Mouse (Mus musculus) adipocyte (in vitro differentiated cells): ENCODE results near the gene Slc2a12.
A peak's percentile ranks its signal among the peaks of the same experiment; 100 is the strongest.

Experiments used
- DNase-seq: peaks from one replicate; pipeline ENCODE4 v3.0.0-alpha.2; 2016; ENCODE audit warnings: low spot score

The Slc2a12 gene

GRCm38 (mm10) chr10:22644853-22645491 lies at the start of gene Slc2a12:
Slc2a12 (plus strand) TSS chr10:22645011.
- no peak for DNase-seq

- DNase-seq, result no peak
Measured at GRCm38 (mm10) chr10:22598908-22599480, 45.8 kb upstream of the Slc2a12 start.

GRCm38 (mm10) chr10:22601046-22601445 lies 43.8 kb upstream of the Slc2a12 start:
- no peak for DNase-seq

- DNase-seq, result no peak
Measured at GRCm38 (mm10) chr10:22604801-22605200, 40.0 kb upstream of the Slc2a12 start.

- no peak for DNase-seq
Measured at GRCm38 (mm10) chr10:22608273-22608672, 36.5 kb upstream of the Slc2a12 start.

GRCm38 (mm10) chr10:22608799-22609357 lies 35.9 kb upstream of the Slc2a12 start:
- no peak for DNase-seq

GRCm38 (mm10) chr10:22613301-22613700 lies 31.5 kb upstream of the Slc2a12 start:
- DNase-seq, result no peak

- no peak for DNase-seq
Measured at GRCm38 (mm10) chr10:22614554-22614953, 30.3 kb upstream of the Slc2a12 start.

- DNase-seq, result no peak
Measured at GRCm38 (mm10) chr10:22615309-22615708, 29.5 kb upstream of the Slc2a12 start.

GRCm38 (mm10) chr10:22618842-22619241 lies 26.0 kb upstream of the Slc2a12 start:
- DNase-seq, result peak; percentile 7

GRCm38 (mm10) chr10:22628832-22629231 lies 16.0 kb upstream of the Slc2a12 start:
- DNase-seq, result no peak

- DNase-seq, result no peak
Measured at GRCm38 (mm10) chr10:22631103-22631502, 13.7 kb upstream of the Slc2a12 start.

GRCm38 (mm10) chr10:22631528-22631927 lies 13.3 kb upstream of the Slc2a12 start:
- no peak for DNase-seq

GRCm38 (mm10) chr10:22631956-22632355 lies 12.9 kb upstream of the Slc2a12 start:
- DNase-seq, result no peak

GRCm38 (mm10) chr10:22633406-22634306 lies 11.2 kb upstream of the Slc2a12 start:
- DNase-seq, result no peak

GRCm38 (mm10) chr10:22637241-22637640 lies 7.6 kb upstream of the Slc2a12 start:
- DNase-seq, result no peak

GRCm38 (mm10) chr10:22644171-22644570 lies 640 bp upstream of the Slc2a12 start:
- DNase-seq, result no peak

GRCm38 (mm10) chr10:22648702-22649101 lies 3.9 kb downstream of the Slc2a12 start:
- DNase-seq, result no peak

- no peak for DNase-seq
Measured at GRCm38 (mm10) chr10:22653820-22654219, 9.0 kb downstream of the Slc2a12 start.

GRCm38 (mm10) chr10:22658534-22659385 lies 13.9 kb downstream of the Slc2a12 start:
- no peak for DNase-seq

GRCm38 (mm10) chr10:22659386-22659725 lies 14.5 kb downstream of the Slc2a12 start:
- DNase-seq, result no peak
